9 mouse cellular contexts compared by ENCODE assay signal in genomic region chr1:52748260-52748659, GRCm38 (mm10). TPM values are rescaled to one million over a fixed set of nuclear protein-coding genes. Genes with fewer than 3 reads are reported as not detected.
DNase-seq lines count a peak whose midpoint lies in the region; ATAC-seq and TF ChIP-seq lines count a peak whose summit lies in the region.
"Had no signal": no experiment of that assay in that cellular context is flagged by ENCODE, and none has a peak within 500 bp of the region (broad histone marks: within the 10 kb centered on the region; RNA-seq: fewer than 3 reads in every experiment).

No protein-coding gene starts in this region.

- H3K4me3 ChIP-seq in intestine, postnatal 0 days (ENCODE audit: low read depth, low read length), result no peak overlapping the region
- no peak overlapping the region for H3K4me3 ChIP-seq in intestine, embryonic 16.5 days (ENCODE audit: low read length)
- H3K4me3 ChIP-seq in MEL (ENCODE audit: control insufficient read depth in 1 of 2, insufficient read depth in 1 of 2, low read depth in 2 of 2, low read length in 2 of 2), result no peak overlapping the region
- H3K4me3 ChIP-seq: limb, embryonic 13.5 days had no signal

- H3K9ac ChIP-seq in intestine, postnatal 0 days (ENCODE audit: low read depth, low read length), result no peak overlapping the region
- H3K9ac ChIP-seq in intestine, embryonic 16.5 days (ENCODE audit: low read depth, low read length), result no peak overlapping the region
- no peak overlapping the region for H3K9ac ChIP-seq in MEL (ENCODE audit: control insufficient read depth, low read depth, low read length, poor library complexity, severe bottlenecking)
- H3K9ac ChIP-seq: limb, embryonic 13.5 days had no signal

- no peak for TF ChIP-seq POLR2A in MEL (IDR thresholded peaks at IDR 0.05; ENCODE audit: control insufficient read depth in 1 of 2, insufficient read depth in 1 of 2, low read depth in 1 of 2, low read length in 2 of 2, poor library complexity in 1 of 2)

- no peaks in the 10 kb centered on the region for H3K9me3 ChIP-seq in intestine, postnatal 0 days (ENCODE audit: control insufficient read depth)
- no peaks in the 10 kb centered on the region for H3K9me3 ChIP-seq in intestine, embryonic 16.5 days (ENCODE audit: control insufficient read depth, low read length)
- no peaks in the 10 kb centered on the region for H3K9me3 ChIP-seq in MEL (replicated peaks; ENCODE audit: insufficient read depth, low read length)
- H3K9me3 ChIP-seq: limb, embryonic 13.5 days had no signal

- ATAC-seq in intestine, postnatal 0 days, result no peak
- ATAC-seq in intestine, embryonic 16.5 days, result no peak

- no peaks in the 10 kb centered on the region for H3K79me2 ChIP-seq in MEL (ENCODE audit: control insufficient read depth, insufficient read depth, low read length, poor library complexity)

- peak; percentile 78 for DNase-seq in MEL (ENCODE audit: low read depth, low spot score)
- peak; percentile 39 for DNase-seq in cerebellum, adult 11-12 months
- DNase-seq in gastrocnemius, adult 18-20 months (ENCODE audit: low spot score), result peak; percentile 56
- peak; percentile 69 to 76 for DNase-seq in left cerebral cortex, adult 18-20 months (ENCODE audit: low spot score in 2 of 2)
- peak; percentile 51 to 68 for DNase-seq in natural killer cell, adult 2 months (ENCODE audit: low spot score in 2 of 2)
- DNase-seq in thymus, postnatal 10 days (ENCODE audit: low spot score in 2 of 2), result peak; percentile 40 to 75

- no peaks in the 10 kb centered on the region for H3K27me3 ChIP-seq in intestine, postnatal 0 days (replicated peaks; ENCODE audit: control insufficient read depth, insufficient read depth, low read length)
- H3K27me3 ChIP-seq in intestine, embryonic 16.5 days (replicated peaks; ENCODE audit: control insufficient read depth, insufficient read depth, low read length), result no peaks in the 10 kb centered on the region
- no peaks in the 10 kb centered on the region for H3K27me3 ChIP-seq in MEL (ENCODE audit: control insufficient read depth in 1 of 2, insufficient read depth in 2 of 2, low read length in 2 of 2)
- H3K27me3 ChIP-seq: limb, embryonic 13.5 days had no signal

- no peaks in the 10 kb centered on the region for H3K36me3 ChIP-seq in intestine, postnatal 0 days (ENCODE audit: control insufficient read depth, insufficient read depth)
- no peaks in the 10 kb centered on the region for H3K36me3 ChIP-seq in intestine, embryonic 16.5 days (ENCODE audit: control insufficient read depth, insufficient read depth, low read length)
- H3K36me3 ChIP-seq in MEL (ENCODE audit: control insufficient read depth in 1 of 2, insufficient read depth in 2 of 2, low read length in 2 of 2), result peaks cover 0 to 4% of the 10 kb centered on the region in 2 experiments; a peak in 2 of 4 replicates
- H3K36me3 ChIP-seq: limb, embryonic 13.5 days had no signal

- no peak overlapping the region for H3K4me2 ChIP-seq in intestine, postnatal 0 days (replicated peaks; ENCODE audit: low read depth)
- no peak overlapping the region for H3K4me2 ChIP-seq in intestine, embryonic 16.5 days (ENCODE audit: low read depth, low read length)
- H3K4me2 ChIP-seq: limb, embryonic 13.5 days had no signal

- WGBS in intestine, postnatal 0 days, result 10% methylated on average over 3 of the region's 3 CpGs
- WGBS in intestine, embryonic 16.5 days, result 17% methylated on average over 3 of the region's 3 CpGs

- no peak; a peak in 1 of 4 replicates for TF ChIP-seq EP300 in MEL (IDR thresholded peaks at IDR 0.05; ENCODE audit: low read depth in 1 of 2, low read length in 2 of 2)

- TF ChIP-seq RAD21 in MEL (IDR thresholded peaks at IDR 0.05; ENCODE audit: low read depth, low read length), result peak; percentile 87

- no peak overlapping the region for H3K27ac ChIP-seq in intestine, postnatal 0 days (ENCODE audit: low read depth, low read length)
- H3K27ac ChIP-seq in intestine, embryonic 16.5 days (ENCODE audit: low read length), result no peak overlapping the region
- no peak overlapping the region for H3K27ac ChIP-seq in MEL (ENCODE audit: control insufficient read depth, low read depth, low read length)
- H3K27ac ChIP-seq: limb, embryonic 13.5 days had no signal

- no peaks in the 10 kb centered on the region for H3K4me1 ChIP-seq in intestine, postnatal 0 days (replicated peaks; ENCODE audit: control insufficient read depth, insufficient read depth, low read length)
- no peaks in the 10 kb centered on the region for H3K4me1 ChIP-seq in intestine, embryonic 16.5 days (ENCODE audit: control insufficient read depth, insufficient read depth, low read length)
- H3K4me1 ChIP-seq in MEL (ENCODE audit: control insufficient read depth in 1 of 2, insufficient read depth in 2 of 2, low read length in 2 of 2), result peaks cover 6 to 8% of the 10 kb centered on the region in 2 experiments
- H3K4me1 ChIP-seq: limb, embryonic 13.5 days had no signal

- TF ChIP-seq CTCF in intestine, postnatal 0 days (IDR thresholded peaks at IDR 0.05; ENCODE audit: low read depth), result peak; percentile 79
- TF ChIP-seq CTCF in MEL (IDR thresholded peaks at IDR 0.05 in 2 of 3, conservative IDR thresholded peaks at IDR 0.05 in 1 of 3; ENCODE audit: control insufficient read depth in 1 of 3, insufficient read depth in 1 of 3, low read depth in 2 of 3, low read length in 3 of 3, poor library complexity in 1 of 3, severe bottlenecking in 1 of 3), result peak; percentile 60 to 90 (median 65)

TF ChIP-seq in MEL, 35 proteins besides CTCF, POLR2A, EP300 and RAD21:
- TF ChIP-seq MYB (IDR thresholded peaks at IDR 0.05; ENCODE audit: low read depth, low read length) (no peak), POLR2AphosphoS2 (IDR thresholded peaks at IDR 0.05; ENCODE audit: low read length) (no peak), ZC3H11A (IDR thresholded peaks at IDR 0.05; ENCODE audit: low read depth, low read length) (peak; percentile 94), TAL1 (IDR thresholded peaks at IDR 0.05; ENCODE audit: low read length) (no peak), ZMIZ1 (IDR thresholded peaks at IDR 0.05; ENCODE audit: low read depth, low read length) (no peak), ZKSCAN1 (IDR thresholded peaks at IDR 0.05; ENCODE audit: low read depth, low read length) (no peak), CHD1 (IDR thresholded peaks at IDR 0.05; ENCODE audit: low read depth, low read length) (no peak), KAT2A (conservative IDR thresholded peaks at IDR 0.05; ENCODE audit: low read depth, low read length) (no peak), TCF12 (IDR thresholded peaks at IDR 0.05; ENCODE audit: low read depth, low read length) (0 out of 2 replicates have a peak, but pooled peaks have one; percentile 11), MXI1 (IDR thresholded peaks at IDR 0.05; ENCODE audit: low read depth, low read length) (no peak), ETS1 (IDR thresholded peaks at IDR 0.05; ENCODE audit: low read depth, low read length) (no peak), UBTF (IDR thresholded peaks at IDR 0.05; ENCODE audit: borderline replicate concordance, insufficient read depth, low read depth, low read length) (no peak), MEF2A (IDR thresholded peaks at IDR 0.05; ENCODE audit: extremely low read depth, insufficient replicate concordance, low read depth, low read length, poor library complexity, severe bottlenecking) (no peak), RCOR1 (IDR thresholded peaks at IDR 0.05; ENCODE audit: low read depth, low read length) (0 out of 2 replicates have a peak, but pooled peaks have one; percentile 27), HCFC1 (IDR thresholded peaks at IDR 0.05; ENCODE audit: low read depth, low read length) (no peak), GATA1 (IDR thresholded peaks at IDR 0.05; ENCODE audit: low read depth, low read length) (no peak), GABPA (IDR thresholded peaks at IDR 0.05; ENCODE audit: low read depth, low read length) (no peak), BHLHE40 (IDR thresholded peaks at IDR 0.05; ENCODE audit: borderline replicate concordance, low read depth, low read length) (0 out of 2 replicates have a peak, but pooled peaks have one; percentile 7), NELFE (IDR thresholded peaks at IDR 0.05; ENCODE audit: low read depth, low read length) (no peak), ELF1 (IDR thresholded peaks at IDR 0.05; ENCODE audit: low read depth, low read length) (no peak), JUND (IDR thresholded peaks at IDR 0.05; ENCODE audit: low read depth, low read length) (no peak), SMC3 (IDR thresholded peaks at IDR 0.05; ENCODE audit: low read depth, low read length) (peak; percentile 96), POLR2AphosphoS5 (IDR thresholded peaks at IDR 0.05; ENCODE audit: borderline replicate concordance, low read depth, low read length) (no peak), MAX (IDR thresholded peaks at IDR 0.05; ENCODE audit: low read length) (no peak), ZNF384 (IDR thresholded peaks at IDR 0.05; ENCODE audit: low read depth, low read length) (peak; percentile 47; the same call in 1 of the 2 replicates), SIN3A (IDR thresholded peaks at IDR 0.05; ENCODE audit: low read length) (0 out of 2 replicates have a peak, but pooled peaks have one; percentile 25), MAZ (IDR thresholded peaks at IDR 0.05; ENCODE audit: low read depth, low read length) (no peak)
TF ChIP-seq in MEL: peak in this region for 7.

RNA-seq across cellular contexts. Expression of gene Mfsd6, which starts 21.0 kb away (rescaled TPM):
- polyA plus RNA-seq in intestine, postnatal 0 days (2015; fragmentation: Nextera tagmentation; extraction: Ambion mirVana), result 9.1 and 9.2 TPM in 2 replicates
- 3.6 and 3.9 TPM in 2 replicates for polyA plus RNA-seq in intestine, embryonic 16.5 days (2015; fragmentation: Nextera tagmentation; extraction: Ambion mirVana)
- 2.9 and 4.3 TPM in 2 replicates for total RNA-seq in MEL (2012; rRNA removed)
- 1 to 10 TPM in 1 of 2 experiments, not detected in 1; 6.4 TPM for polyA plus RNA-seq in MEL (2012; ENCODE audit: insufficient read depth in 1 of 2, insufficient read length in 2 of 2, low read depth in 1 of 2, low replicate concordance in 2 of 2, missing spikeins in 1 of 2)
- 1 to 10 TPM; 5.1 to 5.3 TPM for total RNA-seq in gastrocnemius, adult 18-20 months (2021)
- 10 to 100 TPM; 83.3 to 84.2 TPM for total RNA-seq in left cerebral cortex, adult 18-20 months (2021)

Comparison
In these comparisons a context has a peak if more than half of its experiments do, and no peak if none do; other contexts are left out.
1. RNA of gene Mfsd6, which starts 21.0 kb away (total RNA-seq): 83.3 to 84.2 TPM in left cerebral cortex, adult 18-20 months; 5.1 to 5.3 TPM in gastrocnemius, adult 18-20 months and 2.9 to 4.3 TPM in MEL; every median in the first group is over 10 times any median in the second.
2. Peak in every context shown above with its lines, with median percentiles within 50 percentile points of each other: DNase-seq.